Mouse (Mus musculus) CH12.LX (cell line): Measurements from ENCODE around the gene Irf4. TPM values are rescaled to one million over a fixed set of nuclear protein-coding genes. Genes with fewer than 3 reads are reported as not detected.

ENCODE experiments used
- DNase-seq: peaks from one replicate; pipeline ENCODE4 v3.0.0-alpha.2; 2013; ENCODE audit errors: extremely low read depth
- H3K27ac ChIP-seq: 2 replicates; pipeline ENCODE4 v1.5.1; 2012; ENCODE audit warnings: low read depth, mild to moderate bottlenecking, control low read depth, moderate library complexity; ENCODE audit not compliant: insufficient read depth
- H3K27me3 ChIP-seq: replicated peaks from 2 replicates; pipeline ENCODE3; 2012; ENCODE audit warnings: inconsistent platforms
- H3K36me3 ChIP-seq, 2 experiments: replicated peaks in 1 of 2; 2 replicates each; pipeline versions ENCODE3 to v1.6.1; 2012; ENCODE audit warnings: inconsistent platforms in 1 of 2, low read length in 1 of 2, mild to moderate bottlenecking in 1 of 2, mixed read lengths in 1 of 2, moderate library complexity in 1 of 2; ENCODE audit not compliant: control insufficient read depth in 1 of 2, insufficient read depth in 1 of 2
- H3K4me1 ChIP-seq, 2 experiments: 2 replicates each; pipeline ENCODE4 v1.6.1; 2012; ENCODE audit warnings: inconsistent platforms in 1 of 2, moderate library complexity in 1 of 2; ENCODE audit not compliant: insufficient read depth in 2 of 2, control insufficient read depth in 1 of 2
- H3K4me2 ChIP-seq: 2 replicates; pipeline ENCODE4 v1.6.1; 2012; ENCODE audit warnings: low read depth, mild to moderate bottlenecking, control low read depth; ENCODE audit not compliant: poor library complexity, insufficient read depth, severe bottlenecking
- H3K4me3 ChIP-seq, 3 experiments: fragments of 150-350 bp in 1 of 3; sonication (generic) in 1 of 3; replicated peaks in 1 of 3; 2 replicates each; pipeline versions ENCODE3 to v1.5.1; 2011 to 2012; ENCODE audit warnings: low read depth in 2 of 3, low read length in 2 of 3, mild to moderate bottlenecking in 2 of 3, moderate library complexity in 2 of 3, control low read depth in 1 of 3, improper control_type of control experiment in 1 of 3, inconsistent platforms in 1 of 3, mixed read lengths in 1 of 3; ENCODE audit not compliant: poor library complexity in 1 of 3
- H3K79me2 ChIP-seq: replicated peaks from 2 replicates; pipeline ENCODE4 v1.6.1; 2012; ENCODE audit warnings: mild to moderate bottlenecking, moderate library complexity; ENCODE audit not compliant: control insufficient read depth, poor library complexity, insufficient read depth, severe bottlenecking; ENCODE audit errors: extremely low read depth
- H3K9ac ChIP-seq: 2 replicates; pipeline ENCODE4 v1.6.1; 2012; ENCODE audit warnings: low read depth, mild to moderate bottlenecking, control low read depth, moderate library complexity; ENCODE audit not compliant: insufficient read depth
- H3K9me3 ChIP-seq: replicated peaks from 2 replicates; pipeline ENCODE3; 2012; ENCODE audit warnings: low read length, inconsistent platforms, mixed read lengths
- BHLHE40 ChIP-seq: IDR thresholded peaks from 2 replicates; pipeline ENCODE4 v1.6.1; 2011; ENCODE audit warnings: mild to moderate bottlenecking, low read depth, low read length, improper control_type of control experiment
- CHD1 ChIP-seq: IDR thresholded peaks from 2 replicates; pipeline ENCODE4 v1.6.1; 2012; ENCODE audit warnings: low read depth, low read length, improper control_type of control experiment, inconsistent platforms
- CHD2 ChIP-seq: IDR thresholded peaks from 2 replicates; pipeline ENCODE4 v1.6.1; 2011; ENCODE audit warnings: low read length, improper control_type of control experiment
- CTCF ChIP-seq, 2 experiments: IDR thresholded peaks in 1 of 2; conservative IDR thresholded peaks in 1 of 2; 2 replicates each; pipeline ENCODE4 v1.5.1; 2011 to 2012; ENCODE audit warnings: low read depth in 2 of 2, low read length in 2 of 2, improper control_type of control experiment in 1 of 2, inconsistent platforms in 1 of 2, mild to moderate bottlenecking in 1 of 2, moderate library complexity in 1 of 2
- E2F4 ChIP-seq: IDR thresholded peaks from 2 replicates; pipeline ENCODE4 v1.6.1; 2011; ENCODE audit warnings: low read depth, low read length, improper control_type of control experiment; ENCODE audit not compliant: insufficient replicate concordance
- ELF1 ChIP-seq: IDR thresholded peaks from 2 replicates; pipeline ENCODE4 v1.6.1; 2014; ENCODE audit warnings: low read depth, mild to moderate bottlenecking, inconsistent platforms, low read length, improper control_type of control experiment
- EP300 ChIP-seq: IDR thresholded peaks from 2 replicates; pipeline ENCODE4 v1.6.1; 2011; ENCODE audit warnings: low read length, improper control_type of control experiment
- ETS1 ChIP-seq: conservative IDR thresholded peaks from 2 replicates; pipeline ENCODE4 v1.6.1; 2012; ENCODE audit warnings: low read depth, mild to moderate bottlenecking, inconsistent platforms, low read length, improper control_type of control experiment, moderate library complexity
- GABPA ChIP-seq: IDR thresholded peaks from 2 replicates; pipeline ENCODE4 v1.6.1; 2012; ENCODE audit warnings: low read depth, low read length, improper control_type of control experiment, inconsistent platforms; ENCODE audit not compliant: insufficient replicate concordance
- HCFC1 ChIP-seq: IDR thresholded peaks from 2 replicates; pipeline ENCODE4 v1.6.1; 2012; ENCODE audit warnings: low read depth, mild to moderate bottlenecking, inconsistent platforms, low read length, improper control_type of control experiment
- IRF4 ChIP-seq: IDR thresholded peaks from 2 replicates; pipeline ENCODE4 v1.6.1; 2014; ENCODE audit warnings: low read depth, mild to moderate bottlenecking, inconsistent platforms, low read length, improper control_type of control experiment
- JUN ChIP-seq: IDR thresholded peaks from 2 replicates; pipeline ENCODE4 v1.6.1; 2011; ENCODE audit warnings: low read depth, mild to moderate bottlenecking, low read length, improper control_type of control experiment, moderate library complexity; ENCODE audit not compliant: insufficient read depth
- JUND ChIP-seq: conservative IDR thresholded peaks from 2 replicates; pipeline ENCODE4 v1.6.1; 2011; ENCODE audit warnings: low read depth, low read length, improper control_type of control experiment
- KAT2A ChIP-seq: IDR thresholded peaks from 2 replicates; pipeline ENCODE4 v1.6.1; 2012; ENCODE audit warnings: low read length, improper control_type of control experiment, inconsistent platforms; ENCODE audit not compliant: insufficient replicate concordance
- MAFK ChIP-seq: IDR thresholded peaks from 2 replicates; pipeline ENCODE4 v1.6.1; 2011; ENCODE audit warnings: low read length, improper control_type of control experiment; ENCODE audit not compliant: insufficient replicate concordance
- MAX ChIP-seq: IDR thresholded peaks from 2 replicates; pipeline ENCODE4 v1.6.1; 2011; ENCODE audit warnings: low read length, improper control_type of control experiment
- MAZ ChIP-seq: IDR thresholded peaks from 2 replicates; pipeline ENCODE4 v1.6.1; 2012; ENCODE audit warnings: low read depth, mild to moderate bottlenecking, inconsistent platforms, low read length, improper control_type of control experiment, moderate library complexity
- MEF2A ChIP-seq: IDR thresholded peaks from 2 replicates; pipeline ENCODE4 v1.6.1; 2014; ENCODE audit warnings: low read depth, mild to moderate bottlenecking, inconsistent platforms, low read length, improper control_type of control experiment, borderline replicate concordance
- MXI1 ChIP-seq: IDR thresholded peaks from 2 replicates; pipeline ENCODE4 v1.6.1; 2011; ENCODE audit warnings: mild to moderate bottlenecking, low read depth, low read length, improper control_type of control experiment
- MYC ChIP-seq: IDR thresholded peaks from 2 replicates; pipeline ENCODE4 v1.6.1; 2011; ENCODE audit warnings: low read depth, mild to moderate bottlenecking, improper control_type of control experiment, low read length
- NELFE ChIP-seq: IDR thresholded peaks from 2 replicates; pipeline ENCODE4 v1.6.1; 2011; ENCODE audit warnings: low read depth, low read length, improper control_type of control experiment
- NRF1 ChIP-seq: IDR thresholded peaks from 2 replicates; pipeline ENCODE4 v1.6.1; 2014; ENCODE audit warnings: low read depth, mild to moderate bottlenecking, inconsistent platforms, low read length, improper control_type of control experiment, moderate library complexity
- PAX5 ChIP-seq: IDR thresholded peaks from 2 replicates; pipeline ENCODE4 v1.6.1; 2012; ENCODE audit warnings: low read length, inconsistent platforms, mixed read lengths
- POLR2A ChIP-seq: IDR thresholded peaks from 2 replicates; pipeline ENCODE4 v1.6.1; 2011; ENCODE audit warnings: low read depth, mild to moderate bottlenecking, improper control_type of control experiment, low read length
- POLR2AphosphoS2 ChIP-seq: IDR thresholded peaks from 2 replicates; pipeline ENCODE4 v1.6.1; 2011; ENCODE audit warnings: low read depth, low read length, improper control_type of control experiment
- RAD21 ChIP-seq: IDR thresholded peaks from 2 replicates; pipeline ENCODE4 v1.6.1; 2011; ENCODE audit warnings: low read depth, mild to moderate bottlenecking, low read length, improper control_type of control experiment, moderate library complexity
- RCOR1 ChIP-seq: conservative IDR thresholded peaks from 2 replicates; pipeline ENCODE4 v1.6.1; 2012; ENCODE audit warnings: low read depth, mild to moderate bottlenecking, inconsistent platforms, low read length, improper control_type of control experiment
- SIN3A ChIP-seq: IDR thresholded peaks from 2 replicates; pipeline ENCODE4 v1.6.1; 2012; ENCODE audit warnings: low read length, improper control_type of control experiment, inconsistent platforms
- SMC3 ChIP-seq: IDR thresholded peaks from 2 replicates; pipeline ENCODE4 v1.6.1; 2011; ENCODE audit warnings: low read depth, low read length, improper control_type of control experiment
- TBP ChIP-seq: conservative IDR thresholded peaks from 2 replicates; pipeline ENCODE4 v1.6.1; 2011; ENCODE audit warnings: low read depth, low read length, improper control_type of control experiment
- TCF12 ChIP-seq: IDR thresholded peaks from 2 replicates; pipeline ENCODE4 v1.6.1; 2014; ENCODE audit warnings: low read depth, mild to moderate bottlenecking, inconsistent platforms, low read length, improper control_type of control experiment
- UBTF ChIP-seq: IDR thresholded peaks from 2 replicates; pipeline ENCODE4 v1.6.1; 2012; ENCODE audit warnings: low read depth, mild to moderate bottlenecking, inconsistent platforms, low read length, improper control_type of control experiment, moderate library complexity
- USF1 ChIP-seq: IDR thresholded peaks from 2 replicates; pipeline ENCODE4 v1.6.1; 2014; ENCODE audit warnings: low read depth, mild to moderate bottlenecking, inconsistent platforms, low read length, improper control_type of control experiment
- USF2 ChIP-seq: conservative IDR thresholded peaks from 2 replicates; pipeline ENCODE4 v1.6.1; 2011; ENCODE audit warnings: low read depth, low read length, improper control_type of control experiment
- ZC3H11A ChIP-seq: IDR thresholded peaks from 2 replicates; pipeline ENCODE4 v1.6.1; 2012; ENCODE audit warnings: low read depth, mild to moderate bottlenecking, inconsistent platforms, low read length, improper control_type of control experiment
- ZKSCAN1 ChIP-seq: IDR thresholded peaks from 2 replicates; pipeline ENCODE4 v1.6.1; 2012; ENCODE audit warnings: low read depth, inconsistent platforms, low read length, improper control_type of control experiment, borderline replicate concordance
- ZMIZ1 ChIP-seq: IDR thresholded peaks from 2 replicates; pipeline ENCODE4 v1.6.1; 2012; ENCODE audit warnings: low read depth, mild to moderate bottlenecking, inconsistent platforms, low read length, improper control_type of control experiment
- ZNF384 ChIP-seq: IDR thresholded peaks from 2 replicates; pipeline ENCODE4 v1.6.1; 2012; ENCODE audit warnings: low read depth, low read length, improper control_type of control experiment, inconsistent platforms
- dilution Hi-C: fragments of 300-500 bp; cut with MboI; formaldehyde crosslinking; loops from 2 replicates; pipeline ENCODE4 v1.14.3; 2020; ENCODE audit warnings: low sequenced_read_pairs; ENCODE audit not compliant: extremely low pct_unique_long_range_greater_than_20kb, extremely low pct_ligation_motif_present
- in situ Hi-C: fragments of 300-500 bp; cut with MboI; formaldehyde crosslinking; loops from 3 replicates; pipeline ENCODE4 v1.14.3; 2019; ENCODE audit warnings: low sequenced_read_pairs, low pct_ligation_motif_present, low pct_unique_long_range_greater_than_20kb, mixed read lengths
- polyA plus RNA-seq: library from polyadenylated mRNA; unstranded; fragments of >175 nt; gene quantifications from 2 replicates; pipeline ENCODE4 v1.2.1, GENCODE M21; 2012; ENCODE audit warnings: low read depth; ENCODE audit not compliant: insufficient read length
- total RNA-seq, 2 experiments: library from RNA; depleted of rRNA; stranded (reverse); fragments of 300-350 nt in 1 of 2; fragments of >200 nt in 1 of 2; gene quantifications; 2 replicates each; pipeline ENCODE4 v1.2.3; 2012 to 2014

Irf4 gene
- total and polyA plus RNA-seq, 3 experiments: 81.7 to 142 (median 115) TPM

DNA sequence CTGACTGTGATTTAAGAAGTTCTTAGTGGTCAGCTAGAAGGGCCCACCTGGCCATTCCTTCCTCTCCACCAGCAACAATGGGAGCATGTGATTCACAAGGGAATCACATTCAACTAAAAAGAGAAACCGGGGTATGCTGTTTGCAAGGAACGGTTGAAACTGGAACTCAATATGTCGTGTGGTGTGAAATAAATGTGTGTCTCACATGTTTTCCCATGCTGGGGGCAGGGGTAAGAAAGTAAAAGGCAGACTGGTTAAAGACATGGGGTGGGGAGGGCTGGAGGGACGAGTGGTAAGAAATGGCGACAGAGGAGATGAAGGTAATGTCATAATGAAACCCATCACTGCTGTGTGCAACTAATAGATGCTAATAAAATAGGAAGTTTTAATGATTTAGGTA is 2.0 kb upstream of the Irf4 start:
- no peaks in the 10 kb centered on the region for H3K27me3 ChIP-seq

DNA sequence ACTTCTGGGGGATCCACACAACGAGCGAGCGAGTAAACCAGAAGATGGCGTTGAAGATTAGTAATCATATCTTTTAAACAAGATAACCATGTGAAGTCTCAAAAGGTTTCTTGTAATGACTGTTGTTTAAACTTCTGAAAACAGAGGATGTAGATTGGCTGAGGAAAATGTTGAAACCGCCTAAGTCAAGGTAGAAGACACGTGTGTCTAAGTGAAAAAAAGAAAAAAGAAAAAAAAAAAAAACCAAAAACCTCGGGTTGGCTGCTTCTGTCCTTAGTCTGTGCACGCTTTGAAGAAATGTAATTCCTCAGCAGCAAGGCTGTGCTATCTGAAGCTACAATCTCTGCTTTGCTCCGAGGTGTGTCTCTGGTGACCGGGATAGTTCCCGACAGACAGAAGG is 1.5 kb upstream of the Irf4 start:
- dilution Hi-C loops (no loop called here), in situ Hi-C loops (no loop called here)
- no peak for DNase-seq
- Histone ChIP-seq H3K79me2 (peaks cover 35% of the 10 kb centered on the region), H3K4me3 (peak overlapping the region in 2 of 3 experiments; percentile 90 to 98), H3K27me3 (no peaks in the 10 kb centered on the region), H3K4me2 (peak overlapping the region; percentile 96), H3K27ac (peak overlapping the region; percentile 57; the same call in 1 of the 2 replicates), H3K4me1 (peaks cover 12 to 42% of the 10 kb centered on the region in 2 experiments), H3K9ac (peak overlapping the region; percentile 79), H3K36me3 (peaks cover 15 to 21% of the 10 kb centered on the region in 2 experiments), H3K9me3 (no peaks in the 10 kb centered on the region)
- peak; percentile 58; the same call in 1 of the 2 replicates for TF ChIP-seq JUND
- peak; percentile 52; the same call in 1 of the 2 replicates for TF ChIP-seq IRF4
- 0 out of 2 replicates have a peak, but pooled peaks have one; percentile 3 for TF ChIP-seq JUN
- 0 out of 2 replicates have a peak, but pooled peaks have one; percentile 6 for TF ChIP-seq EP300
- TF ChIP-seq SIN3A: peak; percentile 82
- TF ChIP-seq BHLHE40: peak; percentile 75
- peak; percentile 77 for TF ChIP-seq MYC
- TF ChIP-seq NELFE: no peak
- TF ChIP-seq USF1: no peak
- TF ChIP-seq ZNF384: peak; percentile 92
- TF ChIP-seq MXI1: peak; percentile 84
- TF ChIP-seq CHD1: peak; percentile 48; the same call in 1 of the 2 replicates
- TF ChIP-seq UBTF: no peak
- TF ChIP-seq RCOR1: no peak
- TF ChIP-seq MAX: peak; percentile 28; the same call in 1 of the 2 replicates
- 0 out of 2 replicates have a peak, but pooled peaks have one; percentile 15 for TF ChIP-seq TBP
- no peak for TF ChIP-seq NRF1

More for the DNA sequence above, 2.0 kb upstream of the Irf4 start:
- Histone ChIP-seq H3K36me3 (peaks cover 11 to 17% of the 10 kb centered on the region in 2 experiments), H3K4me2 (peak overlapping the region; percentile 96), H3K9me3 (no peaks in the 10 kb centered on the region), H3K9ac (peak overlapping the region; percentile 79), H3K79me2 (peaks cover 30% of the 10 kb centered on the region), H3K4me3 (peak overlapping the region in 1 of 3 experiments; percentile 98), H3K4me1 (peaks cover 16 to 46% of the 10 kb centered on the region in 2 experiments), H3K27ac (peak overlapping the region; percentile 57)
- dilution Hi-C loops: no loop called here
- in situ Hi-C loops: no loop called here
- TF ChIP-seq MAZ (peak; percentile 69; the same call in 1 of the 2 replicates), PAX5 (no peak), CHD2 (no peak), BHLHE40 (peak; percentile 71), JUN (no peak), MAX (peak; percentile 45), MYC (no peak; the same call in 1 of the 2 replicates), ETS1 (no peak; the same call in 1 of the 2 replicates), NELFE (no peak), SMC3 (peak; percentile 1; the same call in 1 of the 2 replicates), E2F4 (no peak), ZNF384 (no peak), HCFC1 (no peak), MEF2A (peak; percentile 53; the same call in 1 of the 2 replicates), SIN3A (no peak), GABPA (no peak), USF2 (no peak), CTCF (conservative IDR thresholded peaks at IDR 0.05 in 1 of 2, IDR thresholded peaks at IDR 0.05 in 1 of 2; ENCODE audit: low read depth in 2 of 2, low read length in 2 of 2) (no peak), RCOR1 (no peak), ZKSCAN1 (no peak), USF1 (no peak), ELF1 (no peak), TBP (no peak), IRF4 (no peak), JUND (no peak), POLR2A (no peak; the same call in 1 of the 2 replicates), UBTF (no peak), MAFK (0 out of 2 replicates have a peak, but pooled peaks have one; percentile 11), KAT2A (no peak), POLR2AphosphoS2 (no peak), ZMIZ1 (no peak), RAD21 (no peak), ZC3H11A (no peak), MXI1 (peak; percentile 14), EP300 (0 out of 2 replicates have a peak, but pooled peaks have one; percentile 27), TCF12 (no peak), NRF1 (no peak), CHD1 (no peak)
- no peak for DNase-seq
